Mouse (Mus musculus): ENCODE measurements around the gene Wdr73. TPM values are rescaled to one million over a fixed set of nuclear protein-coding genes. Genes with fewer than 3 reads are reported as not detected.
"Not testable (repeated sequence)": the region's sequence is repeated elsewhere in the genome, so short reads cannot be mapped to it uniquely, and the experiment has no call there.

Gene Wdr73
- polyA plus RNA-seq (2015; fragmentation: Nextera tagmentation; extraction: Ambion mirVana), result 36.9 and 37.1 TPM in 2 replicates

GRCm38 (mm10) chr7:80900944-80901501, at the start of gene Wdr73:
TSS of gene Wdr73 (minus strand) at chr7:80901269.
- Histone ChIP-seq H3K4me1 (peaks cover 28% of the 10 kb centered on the region), H3K9ac (peak within 1 kb of the TSS; percentile 51), H3K9me3 (no peaks in the 10 kb centered on the region), H3K27ac (peak within 1 kb of the TSS; percentile 69), H3K27me3 (no peaks in the 10 kb centered on the region), H3K4me2 (peak within 1 kb of the TSS; percentile 74), H3K4me3 (peak within 1 kb of the TSS; percentile 56), H3K36me3 (peaks cover 22% of the 10 kb centered on the region; the same call in 1 of the 2 replicates)
- ATAC-seq (ENCODE audit: borderline replicate concordance, extremely low read depth, low FRiP score, low TSS enrichment), result peak; percentile 90
- WGBS, result under 1% methylated on average over 36 of the region's 36 CpGs

GRCm38 (mm10) chr7:80947445-80948350, 46.6 kb upstream of the Wdr73 start, which contains the start of gene Sec11a:
TSS of gene Sec11a (minus strand) at chr7:80947780.
- ATAC-seq (ENCODE audit: borderline replicate concordance, extremely low read depth, low FRiP score, low TSS enrichment), result peak; percentile 99
- Histone ChIP-seq H3K4me1 (peaks cover 20% of the 10 kb centered on the region), H3K9me3 (no peaks in the 10 kb centered on the region), H3K4me2 (peak within 1 kb of the TSS; percentile 84), H3K9ac (peak within 1 kb of the TSS; percentile 80), H3K36me3 (no peaks in the 10 kb centered on the region), H3K4me3 (peak within 1 kb of the TSS; percentile 96), H3K27me3 (no peaks in the 10 kb centered on the region), H3K27ac (peak within 1 kb of the TSS; percentile 97)
- WGBS, result 1% methylated on average over 44 of the region's 44 CpGs

GRCm38 (mm10) chr7:80939808-80940207, 38.7 kb upstream of the Wdr73 start:
- Histone ChIP-seq H3K27ac (no peak overlapping the region), H3K36me3 (peaks cover 8% of the 10 kb centered on the region; the same call in 1 of the 2 replicates), H3K4me3 (no peak overlapping the region), H3K27me3 (no peaks in the 10 kb centered on the region), H3K9me3 (no peaks in the 10 kb centered on the region), H3K4me2 (no peak overlapping the region), H3K9ac (no peak overlapping the region), H3K4me1 (0 out of 2 replicates have a peak, but pooled peaks cover 2% of the 10 kb centered on the region)
- no peak for ATAC-seq (ENCODE audit: borderline replicate concordance, extremely low read depth, low FRiP score, low TSS enrichment)
- WGBS, result 89% methylated on average over 4 of the region's 4 CpGs

- not testable (repeated sequence) for ATAC-seq (ENCODE audit: borderline replicate concordance, extremely low read depth, low FRiP score, low TSS enrichment); H3K27me3 ChIP-seq; H3K27ac ChIP-seq; H3K4me1 ChIP-seq; H3K9me3 ChIP-seq; H3K9ac ChIP-seq; H3K4me2 ChIP-seq; H3K4me3 ChIP-seq
- peaks cover 21% of the 10 kb centered on the region for H3K36me3 ChIP-seq
Measured at GRCm38 (mm10) chr7:80937304-80937666, 36.2 kb upstream of the Wdr73 start.

- not testable (repeated sequence) for H3K9me3 ChIP-seq; ATAC-seq (ENCODE audit: borderline replicate concordance, extremely low read depth, low FRiP score, low TSS enrichment); H3K4me3 ChIP-seq; H3K27me3 ChIP-seq; H3K27ac ChIP-seq; H3K4me1 ChIP-seq; H3K9ac ChIP-seq; H3K4me2 ChIP-seq
- 36% methylated on average over 7 of the region's 7 CpGs for WGBS
- peaks cover 21% of the 10 kb centered on the region for H3K36me3 ChIP-seq
Measured at GRCm38 (mm10) chr7:80936617-80937303, 35.7 kb upstream of the Wdr73 start.

- no peak overlapping the region for H3K9ac ChIP-seq
- H3K4me1 ChIP-seq, result no peaks in the 10 kb centered on the region
- H3K36me3 ChIP-seq, result peaks cover 28% of the 10 kb centered on the region
- no peak overlapping the region for H3K4me3 ChIP-seq
- H3K4me2 ChIP-seq, result no peak overlapping the region
- no peak overlapping the region for H3K27ac ChIP-seq
- ATAC-seq (ENCODE audit: borderline replicate concordance, extremely low read depth, low FRiP score, low TSS enrichment), result no peak
- no peaks in the 10 kb centered on the region for H3K27me3 ChIP-seq
- H3K9me3 ChIP-seq, result no peaks in the 10 kb centered on the region
- WGBS, result 91% methylated on average over 1 of the region's 1 CpGs
Measured at GRCm38 (mm10) chr7:80935834-80936233, 34.8 kb upstream of the Wdr73 start.

- H3K9ac ChIP-seq, result no peak overlapping the region
- peaks cover 30% of the 10 kb centered on the region for H3K36me3 ChIP-seq
- H3K27ac ChIP-seq, result no peak overlapping the region
- H3K27me3 ChIP-seq, result no peaks in the 10 kb centered on the region
- no peaks in the 10 kb centered on the region for H3K9me3 ChIP-seq
- H3K4me2 ChIP-seq, result no peak overlapping the region
- H3K4me1 ChIP-seq, result no peaks in the 10 kb centered on the region
- WGBS, result 86% methylated on average over 1 of the region's 1 CpGs
- H3K4me3 ChIP-seq, result no peak overlapping the region
- ATAC-seq (ENCODE audit: borderline replicate concordance, extremely low read depth, low FRiP score, low TSS enrichment), result no peak
Measured at GRCm38 (mm10) chr7:80932777-80933176, 31.7 kb upstream of the Wdr73 start.

GRCm38 (mm10) chr7:80931618-80932207, 30.6 kb upstream of the Wdr73 start:
- Histone ChIP-seq H3K9ac (no peak overlapping the region), H3K4me1 (no peaks in the 10 kb centered on the region), H3K27me3 (no peaks in the 10 kb centered on the region), H3K4me3 (no peak overlapping the region), H3K36me3 (peaks cover 37% of the 10 kb centered on the region), H3K4me2 (no peak overlapping the region), H3K9me3 (no peaks in the 10 kb centered on the region), H3K27ac (no peak overlapping the region)
- WGBS, result 82% methylated on average over 8 of the region's 8 CpGs
- ATAC-seq (ENCODE audit: borderline replicate concordance, extremely low read depth, low FRiP score, low TSS enrichment), result no peak

GRCm38 (mm10) chr7:80923165-80923564, 22.1 kb upstream of the Wdr73 start:
- H3K9me3 ChIP-seq, result no peaks in the 10 kb centered on the region
- no peak overlapping the region for H3K4me3 ChIP-seq
- no peak overlapping the region for H3K9ac ChIP-seq
- H3K4me2 ChIP-seq, result no peak overlapping the region
- no peaks in the 10 kb centered on the region for H3K27me3 ChIP-seq
- H3K27ac ChIP-seq, result no peak overlapping the region
- no peaks in the 10 kb centered on the region for H3K4me1 ChIP-seq
- H3K36me3 ChIP-seq, result peaks cover 52% of the 10 kb centered on the region
- ATAC-seq (ENCODE audit: borderline replicate concordance, extremely low read depth, low FRiP score, low TSS enrichment), result no peak
- WGBS, result 84% methylated on average over 2 of the region's 2 CpGs

- H3K9ac ChIP-seq, result no peak overlapping the region
- no peaks in the 10 kb centered on the region for H3K4me1 ChIP-seq
- peaks cover 54% of the 10 kb centered on the region for H3K36me3 ChIP-seq
- H3K27ac ChIP-seq, result no peak overlapping the region
- no peak overlapping the region for H3K4me3 ChIP-seq
- H3K4me2 ChIP-seq, result no peak overlapping the region
- 77% methylated on average over 5 of the region's 5 CpGs for WGBS
- no peaks in the 10 kb centered on the region for H3K27me3 ChIP-seq
- ATAC-seq (ENCODE audit: borderline replicate concordance, extremely low read depth, low FRiP score, low TSS enrichment), result no peak
- H3K9me3 ChIP-seq, result no peaks in the 10 kb centered on the region
Measured at GRCm38 (mm10) chr7:80919647-80920008, 18.6 kb upstream of the Wdr73 start.

GRCm38 (mm10) chr7:80918982-80919646, 18.0 kb upstream of the Wdr73 start:
- H3K9ac ChIP-seq, result no peak overlapping the region
- no peaks in the 10 kb centered on the region for H3K4me1 ChIP-seq
- H3K27me3 ChIP-seq, result no peaks in the 10 kb centered on the region
- no peak overlapping the region for H3K4me2 ChIP-seq
- H3K4me3 ChIP-seq, result no peak overlapping the region
- WGBS, result 67% methylated on average over 8 of the region's 8 CpGs
- no peak overlapping the region for H3K27ac ChIP-seq
- ATAC-seq (ENCODE audit: borderline replicate concordance, extremely low read depth, low FRiP score, low TSS enrichment), result no peak
- no peaks in the 10 kb centered on the region for H3K9me3 ChIP-seq
- H3K36me3 ChIP-seq, result peaks cover 50% of the 10 kb centered on the region

Measured in lung, embryonic 15.5 days (tissue).